Mouse (Mus musculus) MEL (cell line): ENCODE measurements around the gene Cabp2. TPM values are rescaled to one million over a fixed set of nuclear protein-coding genes. Genes with fewer than 3 reads are reported as not detected.

Source experiments
- DNase-seq: peaks from one replicate; pipeline ENCODE4 v3.0.0; 2011; ENCODE audit warnings: low read depth, low spot score
- H3K27ac ChIP-seq: 2 replicates; pipeline ENCODE4 v1.5.1; 2012; ENCODE audit warnings: low read depth, mild to moderate bottlenecking, control low read depth, low read length, moderate library complexity; ENCODE audit not compliant: control insufficient read depth
- H3K27me3 ChIP-seq, 2 experiments: fragments of 150-350 bp in 1 of 2; sonication (generic) in 1 of 2; 2 replicates each; pipeline ENCODE4 v1.6.1; 2012; ENCODE audit warnings: low read length in 2 of 2, mild to moderate bottlenecking in 2 of 2, improper control_type of control experiment in 1 of 2, moderate library complexity in 1 of 2; ENCODE audit not compliant: insufficient read depth in 2 of 2, control insufficient read depth in 1 of 2
- H3K36me3 ChIP-seq, 2 experiments: 2 replicates each; pipeline ENCODE4 v1.6.1; 2012 to 2014; ENCODE audit warnings: low read length in 2 of 2, improper control_type of control experiment in 1 of 2, inconsistent platforms in 1 of 2, mild to moderate bottlenecking in 1 of 2; ENCODE audit not compliant: insufficient read depth in 2 of 2, control insufficient read depth in 1 of 2
- H3K4me1 ChIP-seq, 2 experiments: fragments of 150-350 bp in 1 of 2; sonication (generic) in 1 of 2; 2 replicates each; pipeline ENCODE4 v1.6.1; 2012; ENCODE audit warnings: low read length in 2 of 2, improper control_type of control experiment in 1 of 2, mild to moderate bottlenecking in 1 of 2; ENCODE audit not compliant: insufficient read depth in 2 of 2, control insufficient read depth in 1 of 2
- H3K4me3 ChIP-seq, 2 experiments: fragments of 150-350 bp in 1 of 2; sonication (generic) in 1 of 2; 2 replicates each; pipeline ENCODE4 v1.5.1; 2012; ENCODE audit warnings: low read depth in 2 of 2, low read length in 2 of 2, mild to moderate bottlenecking in 2 of 2, moderate library complexity in 2 of 2, control low read depth in 1 of 2, improper control_type of control experiment in 1 of 2; ENCODE audit not compliant: control insufficient read depth in 1 of 2, insufficient read depth in 1 of 2
- H3K79me2 ChIP-seq: 2 replicates; pipeline ENCODE4 v1.6.1; 2012; ENCODE audit warnings: mild to moderate bottlenecking, low read length, moderate library complexity; ENCODE audit not compliant: control insufficient read depth, poor library complexity, insufficient read depth
- H3K9ac ChIP-seq: 2 replicates; pipeline ENCODE4 v1.6.1; 2012; ENCODE audit warnings: low read depth, mild to moderate bottlenecking, control low read depth, low read length, moderate library complexity; ENCODE audit not compliant: control insufficient read depth, poor library complexity, severe bottlenecking
- H3K9me3 ChIP-seq: fragments of 150-350 bp; sonication (generic); replicated peaks from 2 replicates; pipeline ENCODE4 v1.6.1; 2012; ENCODE audit warnings: mild to moderate bottlenecking, low read length, improper control_type of control experiment, moderate library complexity; ENCODE audit not compliant: insufficient read depth
- BHLHE40 ChIP-seq: IDR thresholded peaks from 2 replicates; pipeline ENCODE4 v1.6.1; 2012; ENCODE audit warnings: low read depth, mild to moderate bottlenecking, inconsistent platforms, low read length, improper control_type of control experiment, borderline replicate concordance
- CHD2 ChIP-seq: IDR thresholded peaks from 2 replicates; pipeline ENCODE4 v1.6.1; 2011; ENCODE audit warnings: low read length, improper control_type of control experiment
- EP300 ChIP-seq, 2 experiments: IDR thresholded peaks; 2 replicates each; pipeline ENCODE4 v1.6.1; 2011; ENCODE audit warnings: improper control_type of control experiment in 2 of 2, low read length in 2 of 2, low read depth in 1 of 2, mild to moderate bottlenecking in 1 of 2
- ETS1 ChIP-seq: IDR thresholded peaks from 2 replicates; pipeline ENCODE4 v1.6.1; 2012; ENCODE audit warnings: low read depth, mild to moderate bottlenecking, inconsistent platforms, low read length, improper control_type of control experiment, moderate library complexity
- GABPA ChIP-seq: IDR thresholded peaks from 2 replicates; pipeline ENCODE4 v1.6.1; 2012; ENCODE audit warnings: low read depth, mild to moderate bottlenecking, inconsistent platforms, low read length, improper control_type of control experiment, moderate library complexity
- GATA1 ChIP-seq: IDR thresholded peaks from 2 replicates; pipeline ENCODE4 v1.6.1; 2011; ENCODE audit warnings: low read depth, low read length, improper control_type of control experiment
- HCFC1 ChIP-seq: IDR thresholded peaks from 2 replicates; pipeline ENCODE4 v1.6.1; 2012; ENCODE audit warnings: low read depth, mild to moderate bottlenecking, inconsistent platforms, low read length, improper control_type of control experiment, moderate library complexity
- JUND ChIP-seq: IDR thresholded peaks from 2 replicates; pipeline ENCODE4 v1.6.1; 2011; ENCODE audit warnings: low read depth, mild to moderate bottlenecking, improper control_type of control experiment, low read length
- MAZ ChIP-seq: IDR thresholded peaks from 2 replicates; pipeline ENCODE4 v1.6.1; 2012; ENCODE audit warnings: low read depth, mild to moderate bottlenecking, inconsistent platforms, low read length, improper control_type of control experiment
- MEF2A ChIP-seq: IDR thresholded peaks from 2 replicates; pipeline ENCODE4 v1.6.1; 2014; ENCODE audit warnings: low read depth, mild to moderate bottlenecking, inconsistent platforms, low read length, improper control_type of control experiment; ENCODE audit not compliant: poor library complexity, insufficient replicate concordance, severe bottlenecking; ENCODE audit errors: extremely low read depth
- NELFE ChIP-seq: IDR thresholded peaks from 2 replicates; pipeline ENCODE4 v1.6.1; 2011; ENCODE audit warnings: low read depth, low read length, improper control_type of control experiment
- RAD21 ChIP-seq: IDR thresholded peaks from 2 replicates; pipeline ENCODE4 v1.6.1; 2011; ENCODE audit warnings: mild to moderate bottlenecking, low read depth, low read length, improper control_type of control experiment
- RCOR1 ChIP-seq: IDR thresholded peaks from 2 replicates; pipeline ENCODE4 v1.6.1; 2012; ENCODE audit warnings: low read depth, mild to moderate bottlenecking, inconsistent platforms, low read length, improper control_type of control experiment
- SIN3A ChIP-seq: IDR thresholded peaks from 2 replicates; pipeline ENCODE4 v1.6.1; 2012; ENCODE audit warnings: low read length, improper control_type of control experiment, inconsistent platforms
- SMC3 ChIP-seq: IDR thresholded peaks from 2 replicates; pipeline ENCODE4 v1.6.1; 2011; ENCODE audit warnings: low read depth, low read length, improper control_type of control experiment
- TCF12 ChIP-seq: IDR thresholded peaks from 2 replicates; pipeline ENCODE4 v1.6.1; 2014; ENCODE audit warnings: low read depth, mild to moderate bottlenecking, inconsistent platforms, low read length, improper control_type of control experiment, moderate library complexity
- ZC3H11A ChIP-seq: IDR thresholded peaks from 2 replicates; pipeline ENCODE4 v1.6.1; 2012; ENCODE audit warnings: low read depth, mild to moderate bottlenecking, inconsistent platforms, low read length, improper control_type of control experiment
- ZNF384 ChIP-seq: IDR thresholded peaks from 2 replicates; pipeline ENCODE4 v1.6.1; 2012; ENCODE audit warnings: low read depth, mild to moderate bottlenecking, inconsistent platforms, low read length, improper control_type of control experiment
- polyA plus RNA-seq, 2 experiments: library from polyadenylated mRNA; stranded (reverse) in 1 of 2; unstranded in 1 of 2; fragments of >175 nt in 1 of 2; fragments of >200 nt in 1 of 2; gene quantifications; 2 replicates each; pipeline versions ENCODE4 v1.2.1 to v1.2.4; 2012; ENCODE audit warnings: low replicate concordance in 2 of 2, low read depth in 1 of 2; ENCODE audit not compliant: insufficient read length in 2 of 2, insufficient read depth in 1 of 2, missing spikeins in 1 of 2
- total RNA-seq: library from RNA; depleted of rRNA; stranded (reverse); fragments of 300-350 nt; gene quantifications from 2 replicates; pipeline ENCODE4 v1.2.3, GENCODE M21; 2012

The Cabp2 gene
- total and polyA plus RNA-seq, 3 experiments: 0.14 TPM; not detected in 2

- Histone ChIP-seq H3K27ac (no peak overlapping the region), H3K9ac (no peak overlapping the region), H3K4me3 (no peak overlapping the region), H3K27me3 (peaks cover 1% of the 10 kb centered on the region in 2 experiments; a peak in 3 of 4 replicates), H3K4me1 (peaks cover 0 to 5% of the 10 kb centered on the region in 2 experiments; a peak in 1 of 4 replicates), H3K79me2 (no peaks in the 10 kb centered on the region), H3K9me3 (no peaks in the 10 kb centered on the region), H3K36me3 (no peaks in the 10 kb centered on the region)
- TF ChIP-seq ZNF384: no peak
- no peak for TF ChIP-seq MEF2A
- TF ChIP-seq EP300 (IDR thresholded peaks at IDR 0.05; ENCODE audit: low read depth in 1 of 2, low read length in 2 of 2): no peak
- TF ChIP-seq RCOR1: no peak
- TF ChIP-seq MAZ: no peak
- TF ChIP-seq HCFC1: no peak
- TF ChIP-seq GATA1: no peak
- TF ChIP-seq SMC3: no peak
- no peak for TF ChIP-seq CHD2
- TF ChIP-seq JUND: no peak
- TF ChIP-seq GABPA: no peak
- TF ChIP-seq RAD21: no peak
- DNase-seq: no peak
These were observed 1.0 kb downstream of the Cabp2 start for GRCm38 (mm10) chr19:4082219-4082965.

- DNase-seq: no peak
- Histone ChIP-seq H3K4me1 (peaks cover 0 to 5% of the 10 kb centered on the region in 2 experiments; a peak in 1 of 4 replicates), H3K27me3 (peaks cover 0 to 1% of the 10 kb centered on the region in 2 experiments; a peak in 2 of 4 replicates), H3K79me2 (no peaks in the 10 kb centered on the region), H3K4me3 (no peak overlapping the region), H3K9me3 (no peaks in the 10 kb centered on the region), H3K27ac (no peak overlapping the region)
- TF ChIP-seq SMC3: no peak
- TF ChIP-seq ZC3H11A: no peak
- TF ChIP-seq SIN3A: no peak
- no peak for TF ChIP-seq NELFE
- no peak for TF ChIP-seq TCF12
- no peak for TF ChIP-seq ETS1
- no peak for TF ChIP-seq GATA1
- TF ChIP-seq BHLHE40: no peak
- TF ChIP-seq, all 39 proteins: peak for 0
- Histone ChIP-seq H3K9ac (no peak overlapping the region), H3K36me3 (no peaks in the 10 kb centered on the region)
These were observed 1.9 kb downstream of the Cabp2 start for GRCm38 (mm10) chr19:4083316-4083715.
